Mouse (Mus musculus): ENCODE measurements around the gene Tepp.

Gene Tepp

DNA sequence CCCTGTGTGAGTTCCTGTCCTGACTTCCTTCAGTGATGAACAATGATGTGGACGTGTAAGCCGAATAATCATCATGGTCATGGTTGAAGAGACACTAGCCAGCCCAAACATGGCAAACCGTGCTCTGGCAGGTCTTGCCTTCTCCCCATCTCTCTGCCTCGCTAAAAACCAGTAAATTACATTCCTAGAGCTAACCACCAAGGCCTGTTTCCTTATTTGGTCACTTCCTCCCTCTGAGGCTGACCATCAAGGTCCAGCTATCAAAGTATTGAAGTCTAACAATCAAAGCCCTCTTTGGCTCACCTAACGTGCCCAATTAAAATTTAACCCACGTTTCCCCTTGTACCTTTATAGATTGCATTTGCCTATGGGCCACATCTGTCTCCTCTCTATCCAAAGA lies 51.9 kb downstream of the Tepp start:
- no peak for DNase-seq (ENCODE audit: extremely low read depth, low read depth)

DNA sequence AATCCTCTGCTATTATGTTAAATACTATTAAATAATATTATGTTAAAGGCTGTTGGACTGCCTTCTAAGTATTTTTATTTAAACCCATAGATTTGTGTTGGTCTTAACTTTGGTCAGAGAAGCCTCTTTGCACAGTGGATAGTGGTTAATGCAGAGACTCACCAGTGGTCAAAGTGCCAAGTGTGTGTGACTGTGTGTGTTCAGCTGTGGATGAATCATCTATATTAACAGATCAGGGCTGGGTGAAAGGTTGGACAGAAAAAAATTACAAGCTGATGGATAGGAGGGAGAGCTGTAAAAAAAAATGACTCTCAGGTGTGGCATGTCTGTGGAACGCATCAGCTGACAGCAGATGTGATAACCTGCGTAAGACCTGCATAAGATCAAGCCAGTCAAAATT lies 53.5 kb downstream of the Tepp start:
- no peak for DNase-seq (ENCODE audit: extremely low read depth, low read depth)

- DNase-seq (ENCODE audit: extremely low read depth, low read depth), result no peak
These were observed 59.4 kb downstream of the Tepp start for GRCm38 (mm10) chr8:95369581-95370326.

- no peak for DNase-seq (ENCODE audit: extremely low read depth, low read depth)
These were observed 63.1 kb downstream of the Tepp start for GRCm38 (mm10) chr8:95373389-95374002.

GRCm38 (mm10) chr8:95374429-95374828 lies 64.1 kb downstream of the Tepp start:
- no peak for DNase-seq (ENCODE audit: extremely low read depth, low read depth)

GRCm38 (mm10) chr8:95375374-95375930 lies 65.1 kb downstream of the Tepp start:
- DNase-seq (ENCODE audit: extremely low read depth, low read depth), result no peak

Measured in MEL-GATA-1-ER (cell line).